Mouse (Mus musculus) spleen, adult 2 months (tissue): ENCODE measurements around the gene E2f1. TPM values are rescaled to one million over a fixed set of nuclear protein-coding genes. Genes with fewer than 3 reads are reported as not detected.

ENCODE experiments used
- DNase-seq, 2 experiments: peaks; one replicate each; pipeline versions ENCODE4 v3.0.0 to v3.0.0-alpha.2; 2012 to 2021; ENCODE audit warnings: low spot score in 2 of 2, low read depth in 1 of 2
- H3K27ac ChIP-seq: fragments of 200-500 bp; 2 replicates; pipeline ENCODE4 v1.5.1; 2012; ENCODE audit warnings: low read length, inconsistent platforms; ENCODE audit not compliant: insufficient read depth
- H3K27me3 ChIP-seq: fragments of 200-500 bp; 2 replicates; pipeline ENCODE4 v1.6.1; 2012; ENCODE audit warnings: mild to moderate bottlenecking, moderate library complexity, low read length, inconsistent platforms; ENCODE audit not compliant: control insufficient read depth, insufficient read depth
- H3K36me3 ChIP-seq: fragments of 200-500 bp; 2 replicates; pipeline ENCODE4 v1.6.1; 2012; ENCODE audit warnings: mild to moderate bottlenecking, low read length, inconsistent platforms; ENCODE audit not compliant: control insufficient read depth, insufficient read depth
- H3K4me1 ChIP-seq: fragments of 200-500 bp; 2 replicates; pipeline ENCODE4 v1.6.1; 2011; ENCODE audit warnings: inconsistent platforms; ENCODE audit not compliant: control insufficient read depth, insufficient read depth, insufficient read length
- H3K4me3 ChIP-seq: fragments of 200-500 bp; 2 replicates; pipeline ENCODE4 v1.5.1; 2011; ENCODE audit warnings: mild to moderate bottlenecking, inconsistent platforms; ENCODE audit not compliant: insufficient read depth, insufficient read length; ENCODE audit errors: extremely low read depth
- CTCF ChIP-seq: fragments of 200-500 bp; IDR thresholded peaks from 2 replicates; pipeline ENCODE4 v1.5.1; 2011; ENCODE audit warnings: mild to moderate bottlenecking, inconsistent platforms; ENCODE audit not compliant: insufficient read depth, insufficient read length, insufficient replicate concordance; ENCODE audit errors: extremely low read depth
- POLR2A ChIP-seq: fragments of 200-500 bp; IDR thresholded peaks from 2 replicates; pipeline ENCODE4 v1.6.1; 2011; ENCODE audit warnings: low read depth, low read length, inconsistent platforms
- WGBS: fragments of 180-500 bp; shearing (Covaris S2); methylation state at CpG from one replicate; pipeline ENCODE4 v1.1.7; 2018; 5-methylcytosine and 5-hydroxymethylcytosine counted together
- polyA plus RNA-seq: library from polyadenylated mRNA; depleted of rRNA; stranded (reverse); fragments of >200 nt; gene quantifications from 2 replicates; pipeline ENCODE4 v1.2.3, GENCODE M21; 2012

The E2f1 gene
- polyA plus RNA-seq, 1 experiment = 11.0 TPM

GRCm38 (mm10) chr2:154551476-154551875, 18.2 kb downstream of the E2f1 start, which contains the start of gene Actl10:
Actl10 (plus strand) TSS chr2:154551776.
- TF ChIP-seq CTCF (no peak), POLR2A (no peak)
- peak within 1 kb of the TSS; percentile 40; the same call in 1 of the 2 replicates for H3K4me3 ChIP-seq
- no peaks in the 10 kb centered on the region for H3K36me3 ChIP-seq
- DNase-seq = no peak
- 85% methylated on average over 4 of the region's 4 CpGs for WGBS
- peaks cover 14% of the 10 kb centered on the region; the same call in 1 of the 2 replicates for H3K4me1 ChIP-seq
- H3K27ac ChIP-seq = no peak within 1 kb of the TSS
- no peaks in the 10 kb centered on the region for H3K27me3 ChIP-seq

- WGBS = 81% methylated on average over 2 of the region's 2 CpGs
- TF ChIP-seq CTCF = no peak
- Histone ChIP-seq H3K27me3 (no peaks in the 10 kb centered on the region), H3K4me1 (peaks cover 14% of the 10 kb centered on the region; the same call in 1 of the 2 replicates), H3K27ac (no peak overlapping the region), H3K36me3 (no peaks in the 10 kb centered on the region), H3K4me3 (no peak overlapping the region)
- no peak for DNase-seq
These were observed 18.8 kb downstream of the E2f1 start for GRCm38 (mm10) chr2:154550937-154551336.

- Histone ChIP-seq H3K4me3 (peak overlapping the region; percentile 29; the same call in 1 of the 2 replicates), H3K36me3 (no peaks in the 10 kb centered on the region), H3K4me1 (peaks cover 14% of the 10 kb centered on the region; the same call in 1 of the 2 replicates), H3K27me3 (no peaks in the 10 kb centered on the region), H3K27ac (no peak overlapping the region)
- WGBS = 18% methylated on average over 20 of the region's 20 CpGs
- no peak for TF ChIP-seq CTCF
- no peak for TF ChIP-seq POLR2A
- DNase-seq = no peak
These were observed 19.9 kb downstream of the E2f1 start for GRCm38 (mm10) chr2:154549886-154550189.

GRCm38 (mm10) chr2:154549127-154549885, 20.4 kb downstream of the E2f1 start:
- H3K4me3 ChIP-seq = peak overlapping the region; percentile 29; the same call in 1 of the 2 replicates
- no peaks in the 10 kb centered on the region for H3K36me3 ChIP-seq
- no peak overlapping the region for H3K27ac ChIP-seq
- no peaks in the 10 kb centered on the region for H3K27me3 ChIP-seq
- DNase-seq = peak in 1 of 2 experiments; percentile 27
- TF ChIP-seq POLR2A (no peak), CTCF (no peak)
- H3K4me1 ChIP-seq = peaks cover 14% of the 10 kb centered on the region; the same call in 1 of the 2 replicates
- WGBS = 8% methylated on average over 48 of the region's 48 CpGs

GRCm38 (mm10) chr2:154548688-154549087, 21.0 kb downstream of the E2f1 start:
- no peak for DNase-seq
- H3K27me3 ChIP-seq = no peaks in the 10 kb centered on the region
- no peaks in the 10 kb centered on the region for H3K36me3 ChIP-seq
- TF ChIP-seq CTCF = no peak
- TF ChIP-seq POLR2A = no peak
- peaks cover 14% of the 10 kb centered on the region; the same call in 1 of the 2 replicates for H3K4me1 ChIP-seq
- 71% methylated on average over 3 of the region's 3 CpGs for WGBS
- no peak overlapping the region for H3K4me3 ChIP-seq
- H3K27ac ChIP-seq = no peak overlapping the region

- no peak for TF ChIP-seq POLR2A
- TF ChIP-seq CTCF = no peak
- H3K27ac ChIP-seq = no peak within 1 kb of the TSS
- no peak for DNase-seq
- no peak within 1 kb of the TSS for H3K4me3 ChIP-seq
- H3K4me1 ChIP-seq = peaks cover 5% of the 10 kb centered on the region; the same call in 1 of the 2 replicates
- H3K36me3 ChIP-seq = no peaks in the 10 kb centered on the region
- WGBS = 90% methylated on average over 10 of the region's 10 CpGs
- H3K27me3 ChIP-seq = no peaks in the 10 kb centered on the region
These were observed 23.0 kb downstream of the E2f1 start, which contains the start of gene 1700003F12Rik for GRCm38 (mm10) chr2:154546711-154547110. 1700003F12Rik (plus strand) TSS chr2:154547085.
